Mouse (Mus musculus) CH12.LX (cell line): ENCODE data around the gene 1300017J02Rik. TPM values are rescaled to one million over a fixed set of nuclear protein-coding genes. Genes with fewer than 3 reads are reported as not detected.

Experiments
- DNase-seq: peaks from one replicate; pipeline ENCODE4 v3.0.0-alpha.2; 2013; ENCODE audit errors: extremely low read depth
- H3K27ac ChIP-seq: 2 replicates; pipeline ENCODE4 v1.5.1; 2012; ENCODE audit warnings: low read depth, mild to moderate bottlenecking, control low read depth, moderate library complexity; ENCODE audit not compliant: insufficient read depth
- H3K27me3 ChIP-seq: replicated peaks from 2 replicates; pipeline ENCODE3; 2012; ENCODE audit warnings: inconsistent platforms
- H3K36me3 ChIP-seq, 2 experiments: replicated peaks in 1 of 2; 2 replicates each; pipeline versions ENCODE3 to v1.6.1; 2012; ENCODE audit warnings: inconsistent platforms in 1 of 2, low read length in 1 of 2, mild to moderate bottlenecking in 1 of 2, mixed read lengths in 1 of 2, moderate library complexity in 1 of 2; ENCODE audit not compliant: control insufficient read depth in 1 of 2, insufficient read depth in 1 of 2
- H3K4me1 ChIP-seq, 2 experiments: 2 replicates each; pipeline ENCODE4 v1.6.1; 2012; ENCODE audit warnings: inconsistent platforms in 1 of 2, moderate library complexity in 1 of 2; ENCODE audit not compliant: insufficient read depth in 2 of 2, control insufficient read depth in 1 of 2
- H3K4me2 ChIP-seq: 2 replicates; pipeline ENCODE4 v1.6.1; 2012; ENCODE audit warnings: low read depth, mild to moderate bottlenecking, control low read depth; ENCODE audit not compliant: poor library complexity, insufficient read depth, severe bottlenecking
- H3K4me3 ChIP-seq, 3 experiments: fragments of 150-350 bp in 1 of 3; sonication (generic) in 1 of 3; replicated peaks in 1 of 3; 2 replicates each; pipeline versions ENCODE3 to v1.5.1; 2011 to 2012; ENCODE audit warnings: low read depth in 2 of 3, low read length in 2 of 3, mild to moderate bottlenecking in 2 of 3, moderate library complexity in 2 of 3, control low read depth in 1 of 3, improper control_type of control experiment in 1 of 3, inconsistent platforms in 1 of 3, mixed read lengths in 1 of 3; ENCODE audit not compliant: poor library complexity in 1 of 3
- H3K79me2 ChIP-seq: replicated peaks from 2 replicates; pipeline ENCODE4 v1.6.1; 2012; ENCODE audit warnings: mild to moderate bottlenecking, moderate library complexity; ENCODE audit not compliant: control insufficient read depth, poor library complexity, insufficient read depth, severe bottlenecking; ENCODE audit errors: extremely low read depth
- H3K9ac ChIP-seq: 2 replicates; pipeline ENCODE4 v1.6.1; 2012; ENCODE audit warnings: low read depth, mild to moderate bottlenecking, control low read depth, moderate library complexity; ENCODE audit not compliant: insufficient read depth
- H3K9me3 ChIP-seq: replicated peaks from 2 replicates; pipeline ENCODE3; 2012; ENCODE audit warnings: low read length, inconsistent platforms, mixed read lengths
- CHD2 ChIP-seq: IDR thresholded peaks from 2 replicates; pipeline ENCODE4 v1.6.1; 2011; ENCODE audit warnings: low read length, improper control_type of control experiment
- E2F4 ChIP-seq: IDR thresholded peaks from 2 replicates; pipeline ENCODE4 v1.6.1; 2011; ENCODE audit warnings: low read depth, low read length, improper control_type of control experiment; ENCODE audit not compliant: insufficient replicate concordance
- ELF1 ChIP-seq: IDR thresholded peaks from 2 replicates; pipeline ENCODE4 v1.6.1; 2014; ENCODE audit warnings: low read depth, mild to moderate bottlenecking, inconsistent platforms, low read length, improper control_type of control experiment
- EP300 ChIP-seq: IDR thresholded peaks from 2 replicates; pipeline ENCODE4 v1.6.1; 2011; ENCODE audit warnings: low read length, improper control_type of control experiment
- HCFC1 ChIP-seq: IDR thresholded peaks from 2 replicates; pipeline ENCODE4 v1.6.1; 2012; ENCODE audit warnings: low read depth, mild to moderate bottlenecking, inconsistent platforms, low read length, improper control_type of control experiment
- JUN ChIP-seq: IDR thresholded peaks from 2 replicates; pipeline ENCODE4 v1.6.1; 2011; ENCODE audit warnings: low read depth, mild to moderate bottlenecking, low read length, improper control_type of control experiment, moderate library complexity; ENCODE audit not compliant: insufficient read depth
- JUND ChIP-seq: conservative IDR thresholded peaks from 2 replicates; pipeline ENCODE4 v1.6.1; 2011; ENCODE audit warnings: low read depth, low read length, improper control_type of control experiment
- MAFK ChIP-seq: IDR thresholded peaks from 2 replicates; pipeline ENCODE4 v1.6.1; 2011; ENCODE audit warnings: low read length, improper control_type of control experiment; ENCODE audit not compliant: insufficient replicate concordance
- MEF2A ChIP-seq: IDR thresholded peaks from 2 replicates; pipeline ENCODE4 v1.6.1; 2014; ENCODE audit warnings: low read depth, mild to moderate bottlenecking, inconsistent platforms, low read length, improper control_type of control experiment, borderline replicate concordance
- POLR2AphosphoS2 ChIP-seq: IDR thresholded peaks from 2 replicates; pipeline ENCODE4 v1.6.1; 2011; ENCODE audit warnings: low read depth, low read length, improper control_type of control experiment
- SIN3A ChIP-seq: IDR thresholded peaks from 2 replicates; pipeline ENCODE4 v1.6.1; 2012; ENCODE audit warnings: low read length, improper control_type of control experiment, inconsistent platforms
- UBTF ChIP-seq: IDR thresholded peaks from 2 replicates; pipeline ENCODE4 v1.6.1; 2012; ENCODE audit warnings: low read depth, mild to moderate bottlenecking, inconsistent platforms, low read length, improper control_type of control experiment, moderate library complexity
- ZC3H11A ChIP-seq: IDR thresholded peaks from 2 replicates; pipeline ENCODE4 v1.6.1; 2012; ENCODE audit warnings: low read depth, mild to moderate bottlenecking, inconsistent platforms, low read length, improper control_type of control experiment
- ZKSCAN1 ChIP-seq: IDR thresholded peaks from 2 replicates; pipeline ENCODE4 v1.6.1; 2012; ENCODE audit warnings: low read depth, inconsistent platforms, low read length, improper control_type of control experiment, borderline replicate concordance
- dilution Hi-C: fragments of 300-500 bp; cut with MboI; formaldehyde crosslinking; loops from 2 replicates; pipeline ENCODE4 v1.14.3; 2020; ENCODE audit warnings: low sequenced_read_pairs; ENCODE audit not compliant: extremely low pct_unique_long_range_greater_than_20kb, extremely low pct_ligation_motif_present
- in situ Hi-C: fragments of 300-500 bp; cut with MboI; formaldehyde crosslinking; loops from 3 replicates; pipeline ENCODE4 v1.14.3; 2019; ENCODE audit warnings: low sequenced_read_pairs, low pct_ligation_motif_present, low pct_unique_long_range_greater_than_20kb, mixed read lengths
- polyA plus RNA-seq: library from polyadenylated mRNA; unstranded; fragments of >175 nt; gene quantifications from 2 replicates; pipeline ENCODE4 v1.2.1, GENCODE M21; 2012; ENCODE audit warnings: low read depth; ENCODE audit not compliant: insufficient read length
- total RNA-seq, 2 experiments: library from RNA; depleted of rRNA; stranded (reverse); fragments of 300-350 nt in 1 of 2; fragments of >200 nt in 1 of 2; gene quantifications; 2 replicates each; pipeline ENCODE4 v1.2.3; 2012 to 2014

1300017J02Rik gene
- total and polyA plus RNA-seq, 3 experiments = 0.59 to 0.81 TPM; not detected in 1

GRCm38 (mm10) chr9:103230151-103230951 lies 74.5 kb downstream of the 1300017J02Rik start, which contains the start of the genes Gm20425 and Trf:
TSS of gene Gm20425 (minus strand) at chr9:103230307.
TSS of gene Trf (minus strand) at chr9:103230444.
- TF ChIP-seq JUND = no peak
- TF ChIP-seq JUN = no peak
- TF ChIP-seq ZC3H11A = no peak
- TF ChIP-seq UBTF = no peak
- TF ChIP-seq SIN3A = no peak
- no peak for TF ChIP-seq ELF1
- no peak for TF ChIP-seq MAFK
- TF ChIP-seq HCFC1 = no peak
- no peak for TF ChIP-seq POLR2AphosphoS2
- no peak for TF ChIP-seq EP300

GRCm38 (mm10) chr9:103229037-103229867 lies 75.6 kb downstream of the 1300017J02Rik start:
- in situ Hi-C loops (no loop called here), dilution Hi-C loops (no loop called here)
- H3K9me3 ChIP-seq = no peaks in the 10 kb centered on the region
- H3K36me3 ChIP-seq = no peaks in the 10 kb centered on the region
- no peak for DNase-seq
- H3K9ac ChIP-seq = no peak overlapping the region
- H3K79me2 ChIP-seq = no peaks in the 10 kb centered on the region
- H3K4me3 ChIP-seq = no peak overlapping the region
- no peak for TF ChIP-seq MEF2A
- no peak for TF ChIP-seq E2F4
- TF ChIP-seq ZKSCAN1 = no peak
- TF ChIP-seq CHD2 = no peak
- H3K4me1 ChIP-seq = no peaks in the 10 kb centered on the region
- no peak overlapping the region for H3K27ac ChIP-seq
- H3K4me2 ChIP-seq = no peak overlapping the region
- peaks cover 31% of the 10 kb centered on the region for H3K27me3 ChIP-seq

More at GRCm38 (mm10) chr9:103230151-103230951, 74.5 kb downstream of the 1300017J02Rik start, which contains the start of the genes Gm20425 and Trf:
- Histone ChIP-seq H3K4me2 (no peak within 1 kb of the TSS), H3K4me1 (no peaks in the 10 kb centered on the region; a peak in 1 of 4 replicates), H3K79me2 (no peaks in the 10 kb centered on the region), H3K27me3 (peaks cover 31% of the 10 kb centered on the region), H3K9ac (no peak within 1 kb of the TSS), H3K27ac (no peak within 1 kb of the TSS), H3K4me3 (no peak within 1 kb of the TSS), H3K9me3 (no peaks in the 10 kb centered on the region), H3K36me3 (no peaks in the 10 kb centered on the region)
- in situ Hi-C loops = no loop called here
- dilution Hi-C loops = no loop called here
- DNase-seq = no peak
